Mouse (Mus musculus) inflammation-experienced regulatory T-cells (primary cell): ENCODE data around the gene Rpgr. TPM values are rescaled to one million over a fixed set of nuclear protein-coding genes. Genes with fewer than 3 reads are reported as not detected.

ENCODE experiments used
- polyA plus RNA-seq, 2 experiments: library from polyadenylated mRNA; unstranded; fragments of 100-300 nt; shearing (Covaris generic); gene quantifications; one replicate each; pipeline ENCODE4 v1.2.1; 2017

Gene Rpgr
- 1 to 10 TPM; 2.5 to 3.1 TPM for polyA plus RNA-seq

GRCm38 (mm10) chrX:10216410-10216949 is at the start of gene Rpgr:
Gene Rpgr (minus strand): TSS chrX:10216920.

GRCm38 (mm10) chrX:10251852-10252504 is 35.3 kb upstream of the Rpgr start, which contains the start of gene Otc:
Gene Otc (plus strand): TSS chrX:10252305.

GRCm38 (mm10) chrX:10117065-10117719 is 99.5 kb downstream of the Rpgr start, which contains the start of gene Srpx:
Gene Srpx (minus strand): TSS chrX:10117709.

Other genes starting within 250 kb of the Rpgr start
- not detected for gene Srpx, start 99.2 kb downstream of the Rpgr start, polyA plus RNA-seq
- gene Otc, start 35.4 kb upstream of the Rpgr start, polyA plus RNA-seq, result not detected